Mouse (Mus musculus) kidney, adult 11 months (tissue): ENCODE data around the gene Osgep.
A peak's percentile ranks its signal among the peaks of the same experiment; 100 is the strongest.
"Not testable (repeated sequence)": the region's sequence is repeated elsewhere in the genome, so short reads cannot be mapped to it uniquely, and the experiment has no call there.

Experiments used
- DNase-seq: peaks from one replicate; pipeline ENCODE4 v3.0.0; 2022

The Osgep gene

DNA sequence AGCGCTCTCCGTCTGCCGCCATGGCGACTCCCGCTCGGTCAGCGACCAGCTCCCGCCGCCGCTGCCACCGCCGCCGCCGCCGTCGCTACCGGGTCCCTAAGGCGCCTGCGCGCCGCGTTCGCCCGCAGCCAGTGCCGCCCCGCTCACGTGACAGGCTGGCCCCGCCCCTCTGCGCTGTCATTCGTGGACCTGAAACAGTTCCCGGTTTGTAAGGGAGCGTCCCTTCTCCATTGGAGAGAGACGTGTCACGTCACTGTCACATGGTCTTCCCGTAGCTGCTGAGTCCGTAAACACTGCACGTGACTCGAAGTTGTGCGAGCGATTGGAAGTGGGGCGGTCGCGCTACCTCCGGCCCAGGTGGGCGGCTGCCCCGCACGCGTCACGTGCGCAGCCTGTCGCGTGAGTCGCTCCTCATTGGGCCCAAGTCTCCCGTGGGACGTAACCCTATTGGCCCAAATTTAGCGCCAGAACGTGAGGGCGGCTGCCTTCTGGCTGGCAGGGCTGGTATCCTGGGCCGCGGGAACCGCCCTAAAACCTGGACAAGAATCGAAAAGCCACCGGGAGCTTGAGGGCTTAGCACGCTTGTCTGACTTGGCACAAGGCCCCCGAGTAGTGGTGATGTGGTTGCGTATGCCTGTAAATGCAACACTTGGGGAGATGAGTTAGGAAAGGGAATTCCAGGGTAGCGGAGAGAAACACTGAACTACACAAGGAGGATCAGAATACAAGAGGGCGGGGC lies 6.2 kb upstream of the Osgep start, which contains the start of the genes Pip4p1 and Pnp:
TSS of gene Pip4p1 (minus strand) at position 103 of the 739 bp plus-strand sequence.
TSS of gene Pnp (plus strand) at position 329 of the 739 bp plus-strand sequence.
- peak; percentile 100 for DNase-seq

DNA sequence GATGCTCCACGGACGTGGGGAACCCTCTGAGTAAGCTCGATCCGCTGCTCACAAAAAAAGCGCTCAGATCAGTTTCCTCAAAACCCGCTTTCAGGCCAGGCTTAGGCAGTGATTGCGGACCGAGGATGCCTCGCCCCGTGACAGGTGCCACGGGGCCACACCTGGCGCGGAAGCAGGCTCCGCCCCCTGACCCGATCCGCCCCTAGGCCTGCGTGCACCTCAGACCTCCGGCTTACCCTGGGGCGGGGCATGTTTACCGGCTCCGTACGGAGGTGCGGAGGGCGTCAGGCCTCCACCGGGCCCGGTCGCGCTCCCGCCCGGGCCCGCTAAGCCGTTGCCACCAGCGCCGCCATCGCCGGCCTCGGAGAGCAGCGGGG lies 5.7 kb upstream of the Osgep start:
- no peak for DNase-seq

DNA sequence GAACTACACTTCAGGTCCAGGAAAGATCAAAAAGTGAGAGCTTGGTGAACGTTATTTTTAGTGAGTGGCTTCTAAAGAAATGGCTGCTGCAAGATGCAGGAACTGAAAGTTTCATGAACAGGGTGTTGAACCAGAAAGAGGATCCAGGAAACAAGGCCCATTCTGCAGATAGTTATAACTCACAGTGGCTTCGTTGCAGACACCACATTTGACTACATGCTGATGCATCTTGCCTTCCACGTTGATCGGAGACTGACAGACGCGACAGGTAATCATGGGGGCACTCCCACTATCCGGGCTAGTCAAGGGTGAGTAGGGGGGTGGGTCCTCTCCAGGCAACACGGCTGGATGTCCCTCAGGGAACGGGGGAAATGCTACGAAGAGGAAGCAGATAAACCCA lies 5.3 kb upstream of the Osgep start:
- DNase-seq, result no peak

DNA sequence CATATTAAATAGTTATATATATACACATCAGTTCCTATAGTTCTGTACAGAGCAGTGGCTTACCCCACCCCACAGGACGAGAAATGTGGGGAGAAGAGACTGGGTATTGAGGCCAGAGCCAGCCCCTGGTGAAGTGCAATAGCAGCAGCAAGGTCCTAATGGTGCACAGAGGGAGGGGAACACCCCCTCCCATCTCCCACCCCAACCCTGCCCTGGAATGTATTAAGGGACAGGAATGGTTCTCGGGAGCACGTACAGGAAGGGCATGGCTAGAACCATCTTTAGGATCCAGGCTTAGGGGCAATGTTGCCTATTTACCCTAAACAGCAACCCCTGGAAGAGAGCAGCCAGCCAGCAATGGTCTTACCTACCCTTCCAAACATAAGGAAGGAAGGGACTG lies 2.7 kb upstream of the Osgep start:
- DNase-seq, result no peak

DNA sequence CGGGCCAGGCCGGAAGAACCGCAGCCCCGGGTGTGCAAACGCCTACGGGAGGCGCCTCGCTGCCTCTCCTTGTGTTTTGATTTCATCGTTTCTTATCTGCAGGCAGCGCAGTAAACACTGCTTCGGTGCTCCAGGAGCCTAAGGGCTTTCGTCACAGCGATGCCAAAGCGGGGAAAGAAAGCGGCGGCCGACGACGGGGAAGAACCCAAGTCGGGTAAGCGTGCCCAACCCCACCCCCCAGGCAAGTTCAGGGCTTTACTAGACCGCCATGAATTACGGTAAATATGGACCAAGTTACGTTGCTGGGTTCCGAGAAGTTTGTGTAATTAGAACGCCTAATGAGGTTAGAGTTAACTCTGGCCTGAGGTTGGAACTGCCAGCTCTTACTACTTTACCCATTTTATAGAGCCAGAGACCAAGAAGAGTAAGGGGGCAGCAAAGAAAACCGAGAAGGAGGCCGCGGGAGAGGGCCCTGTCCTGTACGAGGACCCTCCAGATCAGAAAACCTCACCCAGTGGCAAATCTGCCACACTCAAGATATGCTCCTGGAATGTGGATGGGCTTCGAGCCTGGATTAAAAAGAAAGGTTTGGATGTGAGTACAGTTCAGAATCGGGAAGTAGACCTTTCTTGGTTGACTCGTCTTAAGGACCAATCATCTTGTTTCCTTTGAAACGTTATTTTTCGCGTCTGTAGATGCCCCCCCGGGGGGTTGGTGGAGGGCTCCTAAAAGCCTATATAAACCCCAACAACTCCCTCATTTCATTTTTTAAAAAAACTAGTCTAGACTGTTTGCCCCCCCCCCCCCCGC lies 623 bp upstream of the Osgep start:
- DNase-seq, result no peak

DNA sequence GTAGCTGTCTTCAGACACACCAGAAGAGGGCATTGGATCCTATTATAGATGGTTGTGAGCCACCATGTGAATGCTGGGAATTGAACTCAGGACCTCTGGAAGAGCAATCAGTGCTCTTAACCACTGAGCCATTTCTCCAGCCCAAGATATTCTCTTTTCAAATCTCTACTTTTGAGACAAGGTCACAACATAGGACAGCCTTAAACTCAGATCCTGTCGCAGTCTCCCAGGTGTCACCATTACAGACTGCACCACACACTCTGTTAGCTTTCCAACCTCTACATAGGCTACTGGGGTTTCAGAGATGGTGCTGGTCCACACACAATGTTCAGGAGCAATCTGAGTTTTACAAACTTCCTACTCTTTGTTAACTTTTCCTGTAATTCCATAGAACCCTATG lies 1.3 kb downstream of the Osgep start:
- DNase-seq, result not testable (repeated sequence)

DNA sequence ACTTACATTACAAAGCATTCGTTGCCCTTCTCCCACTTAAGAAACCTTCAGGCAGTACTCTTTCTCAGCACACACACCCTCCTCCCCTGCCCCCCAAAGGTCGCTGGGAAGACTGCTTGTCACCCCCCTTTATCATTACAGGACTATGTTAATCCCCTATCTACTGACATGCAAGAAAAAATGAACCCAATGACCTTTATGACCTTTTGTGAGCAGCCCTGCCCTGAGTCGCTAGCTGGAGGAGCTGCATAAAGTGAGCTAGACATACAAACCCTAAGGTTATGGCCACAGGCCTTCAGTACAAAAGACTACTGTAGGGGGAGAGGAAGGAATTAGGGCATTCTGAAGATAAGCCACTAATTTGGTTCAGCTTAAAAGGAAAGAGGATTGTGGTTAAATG lies 13.3 kb downstream of the Osgep start:
- DNase-seq, result no peak

DNA sequence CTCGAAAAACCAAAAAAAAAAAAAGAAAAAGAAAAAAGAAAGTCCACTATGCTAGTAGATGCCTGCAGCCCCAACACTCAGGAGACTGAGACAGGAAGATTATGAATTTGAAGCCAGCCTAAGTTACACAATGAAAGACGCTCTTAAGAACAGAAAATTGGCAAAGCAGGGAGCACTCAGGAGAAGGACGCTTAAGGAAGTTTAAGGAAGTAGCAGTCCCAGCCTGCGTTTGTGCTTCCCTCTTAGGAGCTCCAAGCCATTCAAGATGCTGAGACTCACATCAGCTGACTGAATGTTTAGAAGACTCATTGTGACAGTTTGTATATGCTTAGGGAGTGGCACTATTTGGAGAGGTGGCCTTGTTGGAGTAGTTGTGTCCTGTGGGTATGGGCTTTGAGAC lies 16.6 kb downstream of the Osgep start:
- no peak for DNase-seq

DNA sequence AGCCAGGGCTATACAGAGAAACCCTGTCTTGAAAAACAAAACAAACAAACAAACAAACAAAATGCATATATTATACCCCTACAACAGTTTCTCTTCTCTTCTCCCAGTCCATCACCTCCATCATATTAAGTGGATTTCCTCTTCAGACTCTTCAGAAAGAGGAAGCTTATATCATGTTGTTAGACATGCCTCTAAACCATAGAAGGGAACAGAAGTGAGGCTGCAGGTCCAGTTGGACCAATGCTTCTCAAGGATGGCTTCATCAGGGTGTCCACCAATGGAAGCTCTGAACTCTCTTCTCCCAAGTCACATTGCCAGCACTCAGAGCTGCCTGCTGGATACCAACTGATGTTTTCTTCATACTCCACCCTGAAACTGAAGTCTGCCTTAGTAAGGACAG lies 19.4 kb downstream of the Osgep start:
- not testable (repeated sequence) for DNase-seq

DNA sequence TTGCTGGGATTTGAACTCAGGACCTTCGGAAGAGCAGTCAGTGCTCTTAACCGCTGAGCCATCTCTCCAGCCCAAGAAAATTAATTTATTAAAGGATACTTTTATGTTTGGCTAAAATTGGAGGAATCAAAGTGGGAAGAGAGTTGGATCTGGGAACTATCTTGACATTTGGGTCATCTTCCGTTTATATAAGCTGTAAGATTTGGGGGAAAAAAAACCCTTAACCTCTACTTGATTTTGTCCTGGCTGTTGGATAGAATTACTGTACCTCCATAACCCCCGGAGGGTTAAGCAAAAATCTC lies 19.9 kb downstream of the Osgep start:
- no peak for DNase-seq

DNA sequence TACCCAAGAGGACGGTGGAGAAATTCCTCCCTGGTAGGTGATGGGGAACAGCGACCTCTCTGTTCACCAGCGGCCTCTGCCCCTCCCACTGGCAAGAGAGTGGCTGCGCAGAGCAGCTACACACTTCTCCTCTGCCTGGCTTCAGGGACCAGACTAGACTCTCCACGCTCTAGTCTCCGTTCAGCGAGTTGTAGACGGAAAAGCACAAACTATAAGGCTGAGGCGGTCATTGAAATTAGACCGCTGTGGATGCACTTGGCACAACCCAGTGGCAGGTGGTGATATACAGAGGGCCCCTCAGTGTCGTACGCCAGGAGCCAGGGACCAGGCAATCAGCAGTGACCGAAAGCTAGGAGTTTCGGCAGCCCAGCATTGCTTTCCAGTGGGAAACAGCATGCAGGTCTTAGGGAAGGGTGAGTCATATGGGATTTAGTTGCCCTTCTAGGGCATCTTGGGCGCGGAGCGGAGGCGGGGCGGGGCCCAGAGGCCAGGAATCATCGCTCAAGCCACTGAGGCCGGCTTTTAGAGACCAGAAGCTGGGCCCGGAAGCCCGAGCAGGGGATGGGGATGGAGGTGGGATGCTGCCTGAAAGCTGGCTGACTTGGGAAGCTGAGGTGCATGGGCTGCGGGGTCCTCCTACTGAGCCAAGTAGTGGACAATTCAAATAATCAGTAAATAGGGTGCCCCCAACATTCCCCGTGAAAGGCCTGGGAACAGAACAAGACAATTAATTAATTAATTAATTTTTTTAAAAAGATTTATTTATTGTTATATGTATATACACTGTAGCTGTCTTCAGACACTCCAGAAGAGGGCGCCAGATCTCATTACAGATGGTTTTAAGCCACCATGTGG lies 20.5 kb downstream of the Osgep start:
- DNase-seq, result peak; percentile 12

DNA sequence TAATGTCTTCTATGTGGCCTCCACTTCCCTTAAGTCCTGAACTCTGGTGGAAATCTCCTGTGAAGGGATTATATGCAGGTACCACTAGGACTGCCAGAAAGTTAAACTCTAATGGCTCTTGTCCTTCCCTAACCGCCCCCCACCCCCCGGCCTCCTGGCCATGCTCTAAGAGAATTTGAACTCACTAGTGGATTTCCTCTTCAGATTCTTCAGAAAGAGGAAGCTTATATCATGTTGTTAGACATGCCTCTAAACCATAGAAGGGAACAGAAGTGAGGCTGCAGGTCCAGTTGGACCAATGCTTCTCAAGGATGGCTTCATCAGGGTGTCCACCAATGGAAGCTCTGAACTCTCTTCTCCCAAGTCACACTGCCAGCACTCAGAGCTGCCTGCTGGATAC lies 26.7 kb downstream of the Osgep start:
- DNase-seq, result not testable (repeated sequence)

DNA sequence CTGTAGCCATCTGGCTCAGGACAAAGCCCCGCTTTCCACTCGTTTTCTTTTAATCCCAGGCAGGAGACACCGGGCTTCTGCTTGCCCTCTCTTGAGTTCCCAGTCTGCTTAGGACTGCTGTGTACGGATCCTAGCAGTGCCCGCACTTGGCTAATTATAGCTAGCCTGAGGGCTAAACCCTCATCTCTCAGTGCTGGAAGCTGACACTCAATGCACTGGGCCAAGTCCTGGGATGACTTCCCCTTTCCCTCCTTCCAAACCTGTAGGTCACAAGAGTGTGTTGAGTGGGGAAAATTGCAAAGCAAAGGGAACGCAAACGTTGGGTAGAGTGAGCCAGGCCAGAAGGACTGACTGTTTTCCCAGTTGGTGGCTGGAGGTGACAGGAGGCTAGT lies 27.3 kb downstream of the Osgep start, which contains the start of gene Klhl33:
TSS of gene Klhl33 (minus strand) at position 134 of the 392 bp plus-strand sequence.
- no peak for DNase-seq

DNA sequence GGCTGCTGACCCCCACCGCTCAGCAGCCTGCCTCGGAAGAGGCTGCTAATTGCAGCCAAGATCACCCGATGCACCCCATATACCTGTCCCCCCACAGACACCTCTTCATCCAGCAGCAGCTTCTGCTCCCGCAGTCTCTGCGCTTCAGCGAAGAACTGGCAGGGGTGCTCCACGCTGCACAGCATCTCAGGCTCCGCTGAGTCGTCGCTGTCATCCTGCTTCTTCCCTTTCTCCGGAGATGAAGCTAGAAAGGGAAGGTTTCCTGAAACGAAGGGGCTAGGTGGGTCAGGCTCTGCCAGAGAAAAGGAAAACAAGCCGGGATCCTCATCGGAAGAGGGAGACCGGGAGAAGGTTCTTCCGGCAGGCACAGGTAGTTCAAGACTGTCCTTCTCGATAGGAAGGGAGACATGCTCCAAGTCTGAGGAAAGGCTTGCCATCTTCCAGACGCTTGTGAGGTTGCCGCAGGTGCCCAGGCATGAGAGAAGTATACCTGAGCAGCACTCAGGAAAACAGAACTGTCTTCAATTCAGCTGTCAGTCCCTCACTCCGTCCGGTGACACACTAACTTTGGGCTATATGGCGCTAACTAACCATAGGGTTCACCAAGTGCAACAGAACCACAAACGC lies 27.8 kb downstream of the Osgep start:
- no peak for DNase-seq

DNA sequence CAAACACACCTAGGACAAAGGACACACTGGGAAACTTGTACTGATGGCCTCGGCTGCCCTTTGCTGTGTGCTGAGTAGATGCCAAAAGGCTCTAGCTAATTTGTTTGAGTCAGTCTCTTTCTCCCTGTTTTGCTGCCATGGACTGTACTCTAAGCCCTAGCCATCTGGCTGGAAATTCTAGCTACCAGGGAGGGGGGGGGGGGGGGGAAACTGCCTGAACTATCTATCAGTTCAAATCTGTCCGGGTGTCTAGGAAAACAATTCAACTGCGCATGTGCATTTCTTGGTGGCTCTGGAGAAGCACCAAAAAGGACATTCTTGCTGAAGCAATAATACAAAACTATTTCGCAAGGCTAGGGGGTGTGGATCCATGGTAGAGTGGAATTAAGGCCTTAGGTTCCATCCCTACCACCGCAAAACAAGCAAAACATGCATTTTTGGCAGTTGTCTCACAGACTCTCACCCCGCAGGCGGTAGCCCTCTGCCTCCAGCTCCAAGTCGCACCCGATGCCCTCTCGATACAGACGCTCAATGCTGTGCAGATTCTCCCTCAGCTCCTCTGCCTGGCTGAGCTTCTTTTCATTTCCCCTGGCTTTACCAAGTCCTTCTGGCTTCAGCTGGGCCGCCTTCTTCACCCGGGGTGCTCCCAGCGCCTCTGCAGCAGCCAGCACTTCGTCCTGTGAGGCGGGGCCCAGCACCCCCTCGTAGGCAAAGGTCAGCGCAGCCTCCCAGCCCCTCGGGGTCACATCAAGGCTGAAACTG lies 28.5 kb downstream of the Osgep start:
- DNase-seq, result peak; percentile 40

DNA sequence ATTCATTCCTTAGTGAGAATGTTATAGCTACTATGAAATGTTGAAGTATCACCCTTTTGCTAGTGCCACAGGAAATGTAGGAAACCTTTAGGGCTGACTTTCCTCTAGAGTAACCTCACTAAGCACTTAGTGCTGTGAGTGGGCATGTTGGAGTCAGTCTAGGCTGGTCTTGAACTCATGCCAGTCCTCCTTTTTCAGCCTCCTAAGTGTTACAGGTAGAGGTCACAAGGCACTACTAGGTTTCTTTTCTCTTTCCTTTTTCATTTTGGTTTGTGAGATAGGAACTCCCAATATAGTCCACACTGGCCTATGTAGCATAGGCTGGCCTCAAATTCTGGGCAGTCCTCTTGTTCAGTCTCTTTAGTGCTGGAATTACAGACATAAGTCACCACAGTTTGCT lies 29.3 kb downstream of the Osgep start:
- DNase-seq, result no peak

DNA sequence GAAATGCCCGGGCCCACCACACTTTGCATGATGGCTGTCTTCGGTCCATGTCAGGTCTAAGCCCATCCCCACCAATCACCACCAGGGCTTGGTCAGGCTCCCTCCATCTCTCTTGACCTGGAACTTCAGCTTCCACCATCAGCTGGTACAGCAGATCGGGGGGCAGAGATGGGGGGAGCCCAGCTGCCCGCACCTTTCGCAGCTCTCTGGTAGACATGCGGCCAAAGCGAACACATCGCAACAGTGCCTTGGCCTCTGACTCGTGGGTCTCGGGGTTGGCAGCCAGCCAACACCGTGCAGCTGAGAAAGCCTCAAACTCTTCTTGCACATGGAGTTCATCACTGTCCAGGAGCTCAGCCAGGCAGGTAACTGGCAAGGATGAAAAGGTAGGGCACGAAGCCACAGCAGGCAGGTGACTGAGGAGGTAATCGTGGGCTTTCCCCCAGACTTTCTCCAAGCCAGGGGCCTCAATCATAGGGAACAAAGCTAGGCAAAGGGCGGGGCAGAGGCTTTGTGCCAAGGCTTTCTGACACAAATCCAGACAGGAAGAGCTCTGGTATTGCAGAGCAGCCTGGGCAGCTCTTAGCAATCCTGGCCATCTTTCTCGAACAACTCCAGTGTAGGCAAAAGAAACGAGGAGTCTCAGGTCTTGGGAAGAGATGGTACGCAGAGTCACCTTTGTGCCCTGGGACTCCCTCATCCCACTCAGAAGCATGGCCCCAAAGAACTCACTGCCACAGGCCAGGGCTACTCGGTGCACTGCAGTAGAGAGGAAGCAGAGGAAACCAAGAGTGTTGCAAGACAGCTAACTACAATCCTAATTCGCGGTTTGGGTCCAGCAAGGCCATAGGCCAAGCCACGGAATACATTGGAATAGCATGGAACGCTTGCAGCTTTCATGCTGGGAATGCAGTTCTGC lies 31.9 kb downstream of the Osgep start:
- peak; percentile 11 for DNase-seq

DNA sequence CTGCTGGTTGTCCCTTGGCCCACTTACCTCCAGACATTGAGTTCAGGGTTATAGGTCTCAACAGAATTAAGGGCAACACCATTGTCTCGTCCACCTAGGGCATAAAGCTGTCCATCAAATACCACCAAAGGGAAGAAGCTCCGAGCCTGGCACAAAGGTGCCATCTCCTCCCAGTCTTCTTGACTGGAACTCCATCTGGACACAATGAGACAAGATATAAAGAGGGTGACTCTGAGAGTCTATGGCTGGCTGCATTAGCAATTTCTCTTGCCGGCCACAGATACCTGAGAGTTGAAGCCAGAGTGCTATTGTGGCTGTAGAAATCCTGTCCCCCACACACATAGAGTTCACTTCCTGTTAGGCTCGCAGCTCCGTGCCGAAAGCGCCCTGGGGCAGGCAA lies 32.6 kb downstream of the Osgep start:
- no peak for DNase-seq

DNA sequence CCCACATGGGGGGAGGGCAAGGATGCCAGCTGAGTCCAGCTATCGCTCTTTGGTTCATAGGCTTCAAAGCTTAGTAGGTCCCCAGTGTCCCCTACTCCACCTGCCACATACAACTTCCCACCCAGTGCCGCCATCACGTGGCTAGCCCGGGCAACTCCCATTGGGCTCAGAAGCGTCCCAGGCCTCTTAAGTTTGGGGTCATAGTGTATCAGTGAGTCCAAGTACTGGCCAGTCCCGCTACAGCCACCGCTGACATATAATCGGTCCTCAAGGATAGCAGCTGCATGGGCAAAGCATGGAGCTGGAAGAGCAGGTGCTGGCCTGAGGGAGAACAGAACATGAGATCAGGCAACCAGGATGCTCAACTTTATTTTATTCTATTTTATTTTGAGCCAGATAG lies 33.1 kb downstream of the Osgep start:
- no peak for DNase-seq

DNA sequence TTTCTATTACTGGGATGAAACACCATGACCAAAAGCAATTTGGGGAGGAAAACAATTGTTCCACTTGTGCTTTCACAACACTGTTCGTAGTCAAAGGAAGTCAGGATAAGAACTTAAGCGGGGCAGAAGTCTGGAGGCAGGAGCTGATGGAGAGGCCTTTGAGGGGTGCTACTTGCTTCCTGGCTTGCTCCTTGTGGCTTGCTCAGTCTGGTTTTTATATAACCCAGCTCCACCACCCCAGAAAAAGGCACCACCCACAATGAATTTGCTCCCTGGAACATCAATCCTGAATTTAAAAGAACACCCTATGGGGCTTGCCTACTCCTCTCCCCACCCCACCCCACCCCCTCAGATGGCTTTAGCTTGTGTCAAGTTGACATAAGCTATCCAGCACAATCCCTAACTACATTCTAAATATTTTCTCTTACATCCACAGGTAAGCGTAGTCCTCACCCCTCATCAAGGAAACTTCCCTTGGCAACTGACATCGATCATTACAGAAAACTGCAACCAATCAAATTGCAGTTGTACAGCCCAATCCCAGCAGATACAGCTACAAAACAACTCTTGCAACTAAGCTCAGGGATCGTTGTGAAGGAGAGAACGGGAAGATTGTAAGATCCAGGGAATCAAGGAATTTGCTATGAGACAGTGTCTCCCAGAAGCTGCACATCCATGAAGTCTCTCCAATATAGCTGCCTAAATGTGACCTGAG lies 48.3 kb downstream of the Osgep start:
- DNase-seq, result no peak
